Mouse (Mus musculus) G1E (cell line): Measurements from ENCODE around the gene Nat8f2.

Source experiments
- CTCF ChIP-seq: IDR thresholded peaks from 2 replicates; pipeline ENCODE4 v1.5.1; 2012; ENCODE audit warnings: low read depth, low read length, inconsistent platforms, mixed read lengths
- GATA2 ChIP-seq: IDR thresholded peaks from 2 replicates; pipeline ENCODE4 v1.6.1; 2012; ENCODE audit warnings: low read depth, low read length, inconsistent platforms, borderline replicate concordance

DNA sequence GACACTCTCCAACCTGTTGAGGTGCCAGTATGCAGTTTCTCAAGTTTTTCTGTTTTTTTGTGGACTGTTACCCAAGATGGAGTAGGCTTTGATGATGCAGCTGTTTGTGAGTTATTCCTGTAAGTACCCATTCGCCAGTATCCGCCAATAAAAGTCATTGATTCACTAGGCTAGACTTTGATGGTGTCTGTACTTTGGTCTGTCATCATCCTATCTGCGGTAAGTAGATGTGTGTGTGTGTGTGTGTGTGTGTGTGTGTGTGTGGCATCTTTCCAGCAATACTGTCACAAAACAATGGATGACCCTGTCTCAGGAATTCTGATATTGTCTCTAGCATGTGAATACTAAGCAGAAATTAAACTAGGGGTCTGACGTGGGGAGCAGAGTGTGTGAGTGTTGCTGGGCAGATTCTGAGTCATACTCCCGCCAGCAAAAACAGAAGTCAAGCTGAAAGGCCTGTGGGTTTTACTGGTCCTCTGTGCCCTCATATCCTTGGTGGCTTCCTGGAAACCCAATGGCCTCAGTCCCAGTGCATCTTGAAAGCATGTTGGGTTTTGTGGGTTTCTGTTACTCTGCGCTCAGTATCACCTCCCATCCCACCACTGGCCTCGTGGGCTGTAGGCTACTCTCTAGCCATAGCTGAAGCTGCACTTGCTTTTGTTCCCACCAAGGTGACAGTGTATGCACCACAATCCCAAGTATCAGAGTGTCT is 17.7 kb downstream of the Nat8f2 start:
- TF ChIP-seq CTCF (no peak), GATA2 (no peak)
